Mouse (Mus musculus) liver, adult 2 months (tissue): ENCODE results near the gene Tc2n. TPM values are rescaled to one million over a fixed set of nuclear protein-coding genes. Genes with fewer than 3 reads are reported as not detected.

Source experiments
- DNase-seq: peaks from one replicate; pipeline ENCODE4 v3.0.0-alpha.2; 2011; ENCODE audit warnings: low read depth, low spot score; ENCODE audit errors: extremely low read depth
- H3K27ac ChIP-seq: fragments of 200-500 bp; replicated peaks from 2 replicates; pipeline ENCODE4 v1.5.1; 2012; ENCODE audit warnings: low read depth, mild to moderate bottlenecking, control low read depth, inconsistent platforms, low read length; ENCODE audit not compliant: insufficient read depth
- H3K27me3 ChIP-seq: fragments of 200-500 bp; 2 replicates; pipeline ENCODE4 v1.6.1; 2012; ENCODE audit warnings: mild to moderate bottlenecking, moderate library complexity, low read length, inconsistent platforms; ENCODE audit not compliant: control insufficient read depth, insufficient read depth
- H3K36me3 ChIP-seq: fragments of 200-500 bp; 2 replicates; pipeline ENCODE4 v1.6.1; 2012; ENCODE audit warnings: low read length, inconsistent platforms; ENCODE audit not compliant: control insufficient read depth, insufficient read depth
- H3K4me1 ChIP-seq: fragments of 200-500 bp; 2 replicates; pipeline ENCODE4 v1.6.1; 2011; ENCODE audit warnings: low read length; ENCODE audit not compliant: control insufficient read depth, insufficient read depth
- H3K4me3 ChIP-seq: fragments of 200-500 bp; 2 replicates; pipeline ENCODE4 v1.5.1; 2011; ENCODE audit warnings: low read depth, mild to moderate bottlenecking, control low read depth, low read length, moderate library complexity; ENCODE audit not compliant: insufficient read depth
- H3K79me2 ChIP-seq: fragments of 200-500 bp; 2 replicates; pipeline ENCODE4 v1.6.1; 2012; ENCODE audit warnings: inconsistent platforms, mild to moderate bottlenecking, low read length, moderate library complexity; ENCODE audit not compliant: control insufficient read depth, insufficient read depth
- H3K9ac ChIP-seq: fragments of 200-500 bp; 2 replicates; pipeline ENCODE4 v1.6.1; 2012; ENCODE audit warnings: low read depth, mild to moderate bottlenecking, control low read depth, inconsistent platforms, low read length
- CTCF ChIP-seq: fragments of 200-500 bp; IDR thresholded peaks from 2 replicates; pipeline ENCODE4 v1.5.1; 2011; ENCODE audit warnings: low read depth, low read length, control low read depth
- POLR2A ChIP-seq: fragments of 200-500 bp; IDR thresholded peaks from 2 replicates; pipeline ENCODE4 v1.6.1; 2011; ENCODE audit warnings: low read length, control low read depth; ENCODE audit not compliant: insufficient read depth; ENCODE audit errors: extremely low read depth
- WGBS: fragments of 180-500 bp; shearing (Covaris S2); methylation state at CpG from one replicate; pipeline ENCODE4 v1.1.7; 2018; 5-methylcytosine and 5-hydroxymethylcytosine counted together
- polyA plus RNA-seq: library from polyadenylated mRNA; depleted of rRNA; stranded (reverse); fragments of >200 nt; gene quantifications from 2 replicates; pipeline ENCODE4 v1.2.3, GENCODE M21; 2012
- total RNA-seq: library from RNA; depleted of rRNA; stranded (reverse); fragments of >200 nt; gene quantifications from 2 replicates; pipeline ENCODE4 v1.2.3, GENCODE M21; 2014

The Tc2n gene
- total and polyA plus RNA-seq, 2 experiments: 0.22 to 1.8 TPM

GRCm38 (mm10) chr12:101759440-101760045 lies 41.2 kb upstream of the Tc2n start:
- Histone ChIP-seq H3K9ac (no peak overlapping the region), H3K4me3 (no peak overlapping the region), H3K79me2 (no peaks in the 10 kb centered on the region), H3K4me1 (peaks cover 3% of the 10 kb centered on the region), H3K27me3 (no peaks in the 10 kb centered on the region), H3K36me3 (no peaks in the 10 kb centered on the region), H3K27ac (no peak overlapping the region)
- TF ChIP-seq CTCF (no peak), POLR2A (no peak)
- WGBS: 74% methylated on average over 6 of the region's 6 CpGs
- no peak for DNase-seq

- no peak overlapping the region for H3K4me3 ChIP-seq
- H3K27me3 ChIP-seq: no peaks in the 10 kb centered on the region
- H3K9ac ChIP-seq: no peak overlapping the region
- no peaks in the 10 kb centered on the region for H3K79me2 ChIP-seq
- H3K4me1 ChIP-seq: peaks cover 3% of the 10 kb centered on the region
- no peaks in the 10 kb centered on the region for H3K36me3 ChIP-seq
- peak; percentile 41 for DNase-seq
- no peak for TF ChIP-seq CTCF
- no peak for TF ChIP-seq POLR2A
- H3K27ac ChIP-seq: no peak overlapping the region
These were observed 40.4 kb upstream of the Tc2n start for GRCm38 (mm10) chr12:101758698-101759097.

GRCm38 (mm10) chr12:101742375-101742774 lies 24.1 kb upstream of the Tc2n start:
- Histone ChIP-seq H3K9ac (no peak overlapping the region), H3K27me3 (no peaks in the 10 kb centered on the region), H3K27ac (no peak overlapping the region), H3K4me1 (peaks cover 8% of the 10 kb centered on the region), H3K4me3 (no peak overlapping the region), H3K79me2 (no peaks in the 10 kb centered on the region), H3K36me3 (no peaks in the 10 kb centered on the region)
- no peak for TF ChIP-seq CTCF
- TF ChIP-seq POLR2A: no peak
- DNase-seq: no peak
- 61% methylated on average over 2 of the region's 2 CpGs for WGBS

GRCm38 (mm10) chr12:101740486-101740885 lies 22.2 kb upstream of the Tc2n start:
- Histone ChIP-seq H3K27me3 (no peaks in the 10 kb centered on the region), H3K36me3 (no peaks in the 10 kb centered on the region), H3K9ac (no peak overlapping the region), H3K79me2 (no peaks in the 10 kb centered on the region), H3K27ac (0 out of 2 replicates have a peak overlapping the region, but pooled peaks have one; percentile 29), H3K4me3 (no peak overlapping the region), H3K4me1 (peaks cover 8% of the 10 kb centered on the region)
- WGBS: 1% methylated on average over 2 of the region's 2 CpGs
- TF ChIP-seq CTCF (no peak), POLR2A (no peak)
- DNase-seq: peak; percentile 47

GRCm38 (mm10) chr12:101740045-101740444 lies 21.7 kb upstream of the Tc2n start:
- Histone ChIP-seq H3K36me3 (no peaks in the 10 kb centered on the region), H3K27me3 (no peaks in the 10 kb centered on the region), H3K4me3 (no peak overlapping the region), H3K27ac (0 out of 2 replicates have a peak overlapping the region, but pooled peaks have one; percentile 29), H3K9ac (no peak overlapping the region), H3K4me1 (peaks cover 8% of the 10 kb centered on the region), H3K79me2 (no peaks in the 10 kb centered on the region)
- peak; percentile 51 for DNase-seq
- WGBS: 15% methylated on average over 2 of the region's 2 CpGs
- no peak for TF ChIP-seq CTCF
- no peak for TF ChIP-seq POLR2A

- TF ChIP-seq POLR2A (no peak), CTCF (no peak)
These were observed 430 bp upstream of the Tc2n start for GRCm38 (mm10) chr12:101718755-101719150.

More at GRCm38 (mm10) chr12:101718755-101719150, 430 bp upstream of the Tc2n start:
- DNase-seq: peak; percentile 28
- H3K36me3 ChIP-seq: no peaks in the 10 kb centered on the region
- peak overlapping the region; percentile 14; the same call in 1 of the 2 replicates for H3K9ac ChIP-seq
- WGBS: under 1% methylated on average over 7 of the region's 9 CpGs
- H3K4me1 ChIP-seq: no peaks in the 10 kb centered on the region
- no peaks in the 10 kb centered on the region for H3K27me3 ChIP-seq
- no peaks in the 10 kb centered on the region for H3K79me2 ChIP-seq
- H3K4me3 ChIP-seq: peak overlapping the region; percentile 92
- no peak overlapping the region for H3K27ac ChIP-seq
